Mouse (Mus musculus): Measurements from ENCODE around the gene Tmcc3. TPM values are rescaled to one million over a fixed set of nuclear protein-coding genes. Genes with fewer than 3 reads are reported as not detected.

Tmcc3 gene
- polyA plus RNA-seq, 1 experiment from 2014 or later, result 12.9 TPM

DNA sequence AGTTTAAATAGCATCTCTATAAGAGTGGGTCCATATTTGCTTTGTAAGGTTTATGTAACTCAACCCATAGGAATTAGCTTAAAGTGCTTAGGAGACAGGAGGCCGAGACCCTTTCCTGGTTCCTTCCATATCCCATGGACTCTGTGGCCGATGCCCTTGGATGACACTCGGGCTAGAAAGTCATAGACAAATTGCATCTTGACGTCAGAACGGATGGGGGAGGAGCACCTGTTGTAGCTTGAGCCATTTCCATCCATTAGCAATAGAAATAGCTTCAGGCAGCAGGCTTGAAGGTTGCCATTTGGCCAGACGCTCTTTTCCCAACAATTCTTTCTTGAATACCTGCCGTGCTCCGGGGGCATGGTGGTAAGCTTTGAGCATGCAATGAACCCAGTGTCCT is 150.1 kb downstream of the Tmcc3 start:
- H3K9ac ChIP-seq (ENCODE audit: low read length), result no peak overlapping the region
- H3K36me3 ChIP-seq (ENCODE audit: control insufficient read depth, insufficient read depth, low read length), result no peaks in the 10 kb centered on the region
- H3K9me3 ChIP-seq (replicated peaks; ENCODE audit: control insufficient read depth, low read length), result no peaks in the 10 kb centered on the region
- no peaks in the 10 kb centered on the region for H3K27me3 ChIP-seq (ENCODE audit: control insufficient read depth, insufficient read depth, low read length)
- peaks cover 16% of the 10 kb centered on the region for H3K4me1 ChIP-seq (ENCODE audit: control insufficient read depth, insufficient read depth, low read length)
- H3K4me2 ChIP-seq (ENCODE audit: low read depth, low read length), result no peak overlapping the region
- H3K27ac ChIP-seq (ENCODE audit: low read length), result peak overlapping the region; percentile 46; the same call in 1 of the 2 replicates
- 74% methylated on average over 8 of the region's 8 CpGs for WGBS
- no peak for ATAC-seq (ENCODE audit: insufficient read depth, low FRiP score)
- H3K4me3 ChIP-seq (replicated peaks; ENCODE audit: low read length), result no peak overlapping the region

DNA sequence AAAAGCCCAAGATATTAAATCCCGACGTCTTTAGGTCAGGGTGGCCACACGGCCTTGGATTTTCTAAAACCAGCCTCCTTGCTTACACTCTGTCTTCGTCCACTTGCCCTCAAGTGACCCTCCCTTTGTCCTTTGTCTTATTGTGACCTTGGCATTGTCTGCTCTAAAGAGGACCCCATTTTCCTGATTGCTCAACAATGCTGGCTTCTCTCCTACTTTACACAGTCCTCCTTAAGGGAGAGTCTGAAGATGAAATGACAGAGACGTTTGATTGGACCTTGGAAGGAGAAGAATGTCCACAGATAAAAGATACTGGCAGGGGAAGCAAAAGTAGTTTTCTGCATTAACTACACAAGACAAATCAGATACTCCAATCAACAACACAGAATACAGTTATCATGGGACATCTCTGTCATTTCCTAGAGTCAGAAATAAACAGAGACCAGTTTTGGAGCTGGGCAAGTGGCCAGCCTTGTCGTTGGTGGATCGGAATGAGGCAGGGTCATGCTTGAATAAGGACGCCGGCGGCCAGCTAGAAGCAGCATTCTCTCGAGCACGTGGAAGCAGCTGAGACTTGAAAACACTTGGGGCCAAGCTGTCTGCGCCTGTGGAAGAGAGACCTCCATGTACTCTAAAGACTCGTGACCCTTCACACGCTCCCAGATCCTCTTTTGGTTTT is 150.8 kb downstream of the Tmcc3 start:
- H3K9ac ChIP-seq (ENCODE audit: low read length), result no peak overlapping the region
- H3K9me3 ChIP-seq (replicated peaks; ENCODE audit: control insufficient read depth, low read length), result no peaks in the 10 kb centered on the region
- peaks cover 16% of the 10 kb centered on the region for H3K4me1 ChIP-seq (ENCODE audit: control insufficient read depth, insufficient read depth, low read length)
- no peaks in the 10 kb centered on the region for H3K27me3 ChIP-seq (ENCODE audit: control insufficient read depth, insufficient read depth, low read length)
- H3K4me3 ChIP-seq (replicated peaks; ENCODE audit: low read length), result no peak overlapping the region
- no peaks in the 10 kb centered on the region for H3K36me3 ChIP-seq (ENCODE audit: control insufficient read depth, insufficient read depth, low read length)
- peak; percentile 75 for ATAC-seq (ENCODE audit: insufficient read depth, low FRiP score)
- no peak overlapping the region for H3K4me2 ChIP-seq (ENCODE audit: low read depth, low read length)
- WGBS, result 48% methylated on average over 15 of the region's 15 CpGs
- H3K27ac ChIP-seq (ENCODE audit: low read length), result peak overlapping the region; percentile 74

DNA sequence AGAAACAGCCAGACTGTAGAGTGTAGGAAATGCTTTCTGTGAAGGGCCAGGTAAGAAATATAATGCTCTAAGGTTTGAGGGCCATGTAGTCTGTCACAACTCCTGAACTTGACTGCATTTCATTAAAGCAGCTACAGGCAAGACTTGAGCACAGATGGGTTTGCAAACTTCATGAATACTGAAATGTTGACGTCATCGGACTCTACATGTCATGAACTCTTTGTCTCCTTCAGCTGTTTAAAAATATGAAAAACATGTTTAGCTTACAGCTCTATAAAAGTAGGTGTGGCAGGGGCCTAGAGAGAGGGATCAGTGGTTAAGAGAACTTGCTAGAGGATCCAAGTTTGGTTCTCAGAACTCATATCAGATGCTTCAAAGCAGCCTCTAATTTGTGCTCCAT is 151.7 kb downstream of the Tmcc3 start:
- no peak for ATAC-seq (ENCODE audit: insufficient read depth, low FRiP score)
- H3K9me3 ChIP-seq (replicated peaks; ENCODE audit: control insufficient read depth, low read length), result no peaks in the 10 kb centered on the region
- peaks cover 13% of the 10 kb centered on the region for H3K4me1 ChIP-seq (ENCODE audit: control insufficient read depth, insufficient read depth, low read length)
- H3K27me3 ChIP-seq (ENCODE audit: control insufficient read depth, insufficient read depth, low read length), result no peaks in the 10 kb centered on the region
- WGBS, result 51% methylated on average over 2 of the region's 2 CpGs
- H3K27ac ChIP-seq (ENCODE audit: low read length), result peak overlapping the region; percentile 74
- no peak overlapping the region for H3K4me2 ChIP-seq (ENCODE audit: low read depth, low read length)
- no peaks in the 10 kb centered on the region for H3K36me3 ChIP-seq (ENCODE audit: control insufficient read depth, insufficient read depth, low read length)
- no peak overlapping the region for H3K4me3 ChIP-seq (replicated peaks; ENCODE audit: low read length)
- no peak overlapping the region for H3K9ac ChIP-seq (ENCODE audit: low read length)

DNA sequence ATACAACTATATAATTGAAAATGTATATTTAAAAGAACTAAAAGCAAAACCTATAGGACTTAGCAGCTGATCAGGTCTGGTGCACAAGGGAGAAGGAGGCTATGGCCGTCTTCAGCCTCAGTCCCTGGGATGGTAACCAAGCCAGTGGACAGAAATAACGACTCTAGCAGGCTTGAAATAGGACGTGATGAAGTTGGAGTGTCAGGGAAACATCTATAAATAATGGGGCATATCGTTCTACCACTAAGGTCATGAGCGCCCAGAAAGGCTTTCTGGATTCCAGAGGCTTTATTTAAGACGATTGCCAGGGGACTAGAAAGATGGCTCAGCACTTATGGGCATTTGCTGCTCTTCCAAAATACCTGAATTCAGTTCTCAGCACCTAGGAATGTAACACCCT is 153.9 kb downstream of the Tmcc3 start:
- Histone ChIP-seq H3K9ac (ENCODE audit: low read length) (no peak overlapping the region), H3K4me3 (replicated peaks; ENCODE audit: low read length) (no peak overlapping the region), H3K27ac (ENCODE audit: low read length) (peak overlapping the region; percentile 43; the same call in 1 of the 2 replicates), H3K27me3 (ENCODE audit: control insufficient read depth, insufficient read depth, low read length) (no peaks in the 10 kb centered on the region), H3K9me3 (replicated peaks; ENCODE audit: control insufficient read depth, low read length) (no peaks in the 10 kb centered on the region), H3K36me3 (ENCODE audit: control insufficient read depth, insufficient read depth, low read length) (no peaks in the 10 kb centered on the region), H3K4me1 (ENCODE audit: control insufficient read depth, insufficient read depth, low read length) (peaks cover 7% of the 10 kb centered on the region), H3K4me2 (ENCODE audit: low read depth, low read length) (no peak overlapping the region)
- ATAC-seq (ENCODE audit: insufficient read depth, low FRiP score), result no peak
- 61% methylated on average over 6 of the region's 6 CpGs for WGBS

DNA sequence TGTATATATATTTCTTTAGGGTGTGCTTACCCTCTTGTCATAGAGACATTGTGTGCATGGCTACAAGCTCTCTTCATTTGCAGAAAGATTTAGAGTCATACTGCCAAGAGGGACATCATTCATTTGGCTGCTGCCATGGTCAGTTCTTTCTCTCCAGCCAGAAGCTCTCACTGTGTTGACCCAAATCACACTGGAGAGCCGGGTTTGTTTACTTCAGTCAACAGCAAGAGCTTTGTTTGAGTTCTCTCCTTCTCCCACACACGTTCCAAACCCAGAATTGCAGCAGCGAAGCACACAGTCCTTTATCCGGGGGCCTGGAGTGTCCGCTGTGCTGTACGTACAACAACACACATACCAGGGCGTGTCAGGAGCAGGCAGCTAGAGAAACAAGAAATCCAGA is 154.6 kb downstream of the Tmcc3 start:
- Histone ChIP-seq H3K4me2 (ENCODE audit: low read depth, low read length) (no peak overlapping the region), H3K27me3 (ENCODE audit: control insufficient read depth, insufficient read depth, low read length) (no peaks in the 10 kb centered on the region), H3K4me3 (replicated peaks; ENCODE audit: low read length) (no peak overlapping the region), H3K27ac (ENCODE audit: low read length) (peak overlapping the region; percentile 54; the same call in 1 of the 2 replicates), H3K9ac (ENCODE audit: low read length) (no peak overlapping the region), H3K36me3 (ENCODE audit: control insufficient read depth, insufficient read depth, low read length) (no peaks in the 10 kb centered on the region), H3K4me1 (ENCODE audit: control insufficient read depth, insufficient read depth, low read length) (peaks cover 7% of the 10 kb centered on the region), H3K9me3 (replicated peaks; ENCODE audit: control insufficient read depth, low read length) (no peaks in the 10 kb centered on the region)
- WGBS, result 19% methylated on average over 7 of the region's 7 CpGs
- ATAC-seq (ENCODE audit: insufficient read depth, low FRiP score), result peak; percentile 54; the same call in 1 of the 2 replicates

DNA sequence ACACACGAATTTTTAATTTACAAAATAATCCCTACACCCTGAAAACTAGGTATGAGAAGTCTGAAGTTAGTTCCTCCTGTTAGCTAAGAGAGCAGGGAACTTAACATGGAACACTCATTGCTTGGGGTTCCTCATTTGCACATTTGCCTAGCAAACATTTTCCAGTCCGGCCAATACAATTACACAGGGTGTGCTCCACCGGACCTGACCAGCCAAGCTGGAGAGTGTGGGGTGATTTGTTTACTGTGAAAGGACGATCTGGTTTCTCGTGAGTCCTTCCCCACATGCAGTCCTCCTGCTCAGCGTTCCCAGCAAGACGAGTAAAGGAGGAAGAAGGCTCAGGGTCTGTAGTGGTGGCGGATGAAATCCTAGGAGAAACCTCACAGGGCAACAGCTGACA is 159.7 kb downstream of the Tmcc3 start:
- H3K27me3 ChIP-seq (ENCODE audit: control insufficient read depth, insufficient read depth, low read length), result no peaks in the 10 kb centered on the region
- no peak overlapping the region for H3K4me2 ChIP-seq (ENCODE audit: low read depth, low read length)
- H3K27ac ChIP-seq (ENCODE audit: low read length), result no peak overlapping the region
- no peaks in the 10 kb centered on the region for H3K36me3 ChIP-seq (ENCODE audit: control insufficient read depth, insufficient read depth, low read length)
- H3K9me3 ChIP-seq (replicated peaks; ENCODE audit: control insufficient read depth, low read length), result no peaks in the 10 kb centered on the region
- H3K4me3 ChIP-seq (replicated peaks; ENCODE audit: low read length), result no peak overlapping the region
- no peak overlapping the region for H3K9ac ChIP-seq (ENCODE audit: low read length)
- H3K4me1 ChIP-seq (ENCODE audit: control insufficient read depth, insufficient read depth, low read length), result no peaks in the 10 kb centered on the region
- ATAC-seq (ENCODE audit: insufficient read depth, low FRiP score), result no peak
- WGBS, result 39% methylated on average over 8 of the region's 8 CpGs

DNA sequence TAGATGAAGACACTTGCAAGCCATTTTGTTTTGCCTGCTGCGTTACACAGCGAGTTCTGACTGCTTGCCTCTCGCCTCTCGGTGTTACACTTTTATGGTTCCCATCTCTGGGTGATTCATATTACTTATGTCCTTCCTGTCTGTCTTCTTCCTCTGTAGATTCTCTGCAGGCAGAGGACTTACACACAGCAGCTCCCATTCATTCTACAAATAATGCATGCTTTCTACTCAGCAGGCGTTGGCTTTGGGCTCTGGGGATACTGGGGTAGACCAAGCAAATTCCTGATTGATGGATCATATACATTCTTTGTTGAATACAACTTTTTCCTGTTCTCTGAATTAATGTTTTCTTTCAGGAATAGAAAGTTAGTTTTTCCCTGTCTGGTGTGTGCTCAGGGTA is 161.8 kb downstream of the Tmcc3 start:
- Histone ChIP-seq H3K4me1 (ENCODE audit: control insufficient read depth, insufficient read depth, low read length) (no peaks in the 10 kb centered on the region), H3K27ac (ENCODE audit: low read length) (no peak overlapping the region), H3K9me3 (replicated peaks; ENCODE audit: control insufficient read depth, low read length) (no peaks in the 10 kb centered on the region), H3K9ac (ENCODE audit: low read length) (no peak overlapping the region), H3K4me3 (replicated peaks; ENCODE audit: low read length) (no peak overlapping the region), H3K4me2 (ENCODE audit: low read depth, low read length) (no peak overlapping the region), H3K27me3 (ENCODE audit: control insufficient read depth, insufficient read depth, low read length) (no peaks in the 10 kb centered on the region), H3K36me3 (ENCODE audit: control insufficient read depth, insufficient read depth, low read length) (no peaks in the 10 kb centered on the region)
- no peak for ATAC-seq (ENCODE audit: insufficient read depth, low FRiP score)
- 71% methylated on average over 5 of the region's 5 CpGs for WGBS

DNA sequence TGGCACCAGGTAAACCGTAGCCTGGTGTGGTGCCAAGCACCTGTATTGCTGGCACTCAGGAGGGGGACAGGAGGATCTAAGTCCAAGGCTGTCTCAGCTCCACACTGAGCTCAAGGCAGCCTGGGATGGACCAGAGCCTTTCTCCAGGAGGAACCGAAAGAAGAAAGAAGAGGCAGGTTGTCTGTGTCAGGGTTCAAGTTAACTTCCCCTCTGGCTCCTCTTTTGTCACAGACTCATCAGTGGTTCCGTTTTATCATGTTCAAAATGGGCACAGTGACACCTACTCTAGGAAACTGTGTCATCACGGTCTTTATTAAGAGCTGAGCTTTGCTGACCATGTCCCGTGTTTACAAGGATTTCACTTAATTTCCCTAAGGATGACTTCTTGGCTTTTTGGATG is 162.4 kb downstream of the Tmcc3 start:
- H3K4me3 ChIP-seq (replicated peaks; ENCODE audit: low read length), result no peak overlapping the region
- no peaks in the 10 kb centered on the region for H3K4me1 ChIP-seq (ENCODE audit: control insufficient read depth, insufficient read depth, low read length)
- no peak overlapping the region for H3K27ac ChIP-seq (ENCODE audit: low read length)
- H3K36me3 ChIP-seq (ENCODE audit: control insufficient read depth, insufficient read depth, low read length), result no peaks in the 10 kb centered on the region
- H3K27me3 ChIP-seq (ENCODE audit: control insufficient read depth, insufficient read depth, low read length), result no peaks in the 10 kb centered on the region
- 91% methylated on average over 5 of the region's 5 CpGs for WGBS
- no peak overlapping the region for H3K9ac ChIP-seq (ENCODE audit: low read length)
- no peaks in the 10 kb centered on the region for H3K9me3 ChIP-seq (replicated peaks; ENCODE audit: control insufficient read depth, low read length)
- no peak overlapping the region for H3K4me2 ChIP-seq (ENCODE audit: low read depth, low read length)
- no peak for ATAC-seq (ENCODE audit: insufficient read depth, low FRiP score)

DNA sequence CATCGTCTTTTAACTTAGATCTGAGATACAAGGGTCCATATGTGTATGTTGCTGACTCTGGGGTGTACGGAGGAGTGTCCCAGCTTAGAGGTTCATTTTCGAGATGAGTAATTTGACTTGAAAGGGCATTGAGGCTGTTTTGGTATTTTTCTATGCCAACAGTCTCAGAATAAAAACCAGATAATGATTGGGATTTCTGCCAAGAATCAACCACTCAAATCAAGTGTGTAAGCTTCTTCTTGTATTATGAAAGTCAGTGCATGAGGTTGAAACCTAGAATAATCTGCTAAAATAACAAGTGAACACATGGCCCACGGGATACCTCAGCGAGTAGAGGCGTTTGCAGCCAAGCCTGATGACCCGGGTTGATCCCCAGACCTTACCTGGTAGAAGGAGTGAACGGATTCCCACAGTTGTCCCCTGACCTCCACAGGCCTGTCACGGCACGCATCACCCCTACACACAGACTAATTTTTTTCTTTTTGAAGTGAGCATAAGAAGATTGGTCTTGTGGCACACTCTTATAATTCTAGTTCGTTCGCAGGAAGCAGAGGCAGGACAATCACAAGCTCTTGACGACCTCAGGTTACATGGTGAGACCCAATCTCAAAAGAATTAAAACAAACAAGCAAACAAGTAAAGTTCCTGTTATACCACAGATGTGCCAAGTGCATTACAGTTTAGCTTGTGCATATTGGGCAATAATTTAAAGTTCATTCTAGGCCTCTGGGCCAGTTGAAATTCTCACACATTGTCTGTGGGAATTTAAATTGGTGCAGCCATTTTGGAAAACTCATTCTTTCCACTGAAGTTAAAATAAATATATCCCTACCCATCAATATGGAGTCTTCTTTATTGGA is 165.8 kb downstream of the Tmcc3 start:
- Histone ChIP-seq H3K27me3 (ENCODE audit: control insufficient read depth, insufficient read depth, low read length) (no peaks in the 10 kb centered on the region), H3K4me1 (ENCODE audit: control insufficient read depth, insufficient read depth, low read length) (no peaks in the 10 kb centered on the region), H3K36me3 (ENCODE audit: control insufficient read depth, insufficient read depth, low read length) (no peaks in the 10 kb centered on the region), H3K4me2 (ENCODE audit: low read depth, low read length) (no peak overlapping the region), H3K4me3 (replicated peaks; ENCODE audit: low read length) (no peak overlapping the region), H3K9me3 (replicated peaks; ENCODE audit: control insufficient read depth, low read length) (no peaks in the 10 kb centered on the region; the same call in 1 of the 2 replicates), H3K27ac (ENCODE audit: low read length) (no peak overlapping the region), H3K9ac (ENCODE audit: low read length) (no peak overlapping the region)
- WGBS, result 90% methylated on average over 13 of the region's 13 CpGs
- ATAC-seq (ENCODE audit: insufficient read depth, low FRiP score), result no peak

Data from stomach, embryonic 16.5 days (tissue).